Mouse (Mus musculus) bone marrow, adult 2 months (tissue): Measurements from ENCODE around the gene Stoml1. TPM values are rescaled to one million over a fixed set of nuclear protein-coding genes. Genes with fewer than 3 reads are reported as not detected.

Experiments used
- H3K27ac ChIP-seq: fragments of 200-500 bp; 2 replicates; pipeline ENCODE4 v1.5.1; 2012; ENCODE audit warnings: low read depth, mild to moderate bottlenecking, control low read depth, inconsistent platforms, low read length; ENCODE audit not compliant: control insufficient read depth, poor library complexity, insufficient read depth
- H3K4me1 ChIP-seq: fragments of 200-500 bp; 2 replicates; pipeline ENCODE4 v1.6.1; 2011; ENCODE audit warnings: low read length; ENCODE audit not compliant: control insufficient read depth, insufficient read depth
- H3K4me3 ChIP-seq: fragments of 200-500 bp; replicated peaks from 2 replicates; pipeline ENCODE3; 2011; ENCODE audit warnings: mild to moderate bottlenecking, low read depth, low read length, control low read depth; ENCODE audit not compliant: control insufficient read depth
- CTCF ChIP-seq: fragments of 200-500 bp; IDR thresholded peaks from 2 replicates; pipeline ENCODE4 v1.5.1; 2011; ENCODE audit warnings: low read length, control low read depth; ENCODE audit not compliant: control insufficient read depth, insufficient read depth
- POLR2A ChIP-seq: fragments of 200-500 bp; IDR thresholded peaks from 2 replicates; pipeline ENCODE4 v1.6.1; 2011; ENCODE audit warnings: low read depth, mild to moderate bottlenecking, control low read depth, low read length, borderline replicate concordance; ENCODE audit not compliant: control insufficient read depth
- WGBS: fragments of 180-500 bp; shearing (Covaris S2); methylation state at CpG from one replicate; pipeline ENCODE4 v1.1.7; 2018; 5-methylcytosine and 5-hydroxymethylcytosine counted together
- polyA plus RNA-seq: library from polyadenylated mRNA; stranded (reverse); fragments of >200 nt; gene quantifications from 2 replicates; pipeline ENCODE4 v1.2.4, GENCODE M21; 2011; ENCODE audit warnings: low replicate concordance; ENCODE audit not compliant: missing spikeins, insufficient read depth, insufficient read length

The Stoml1 gene
- polyA plus RNA-seq, 1 experiment = 24.5 TPM

GRCm38 (mm10) chr9:58297065-58297464 is 44.1 kb downstream of the Stoml1 start:
- H3K4me3 ChIP-seq = no peak overlapping the region
- H3K4me1 ChIP-seq = no peaks in the 10 kb centered on the region
- H3K27ac ChIP-seq = no peak overlapping the region
- 82% methylated on average over 6 of the region's 6 CpGs for WGBS
- no peak for TF ChIP-seq POLR2A
- TF ChIP-seq CTCF = no peak

DNA sequence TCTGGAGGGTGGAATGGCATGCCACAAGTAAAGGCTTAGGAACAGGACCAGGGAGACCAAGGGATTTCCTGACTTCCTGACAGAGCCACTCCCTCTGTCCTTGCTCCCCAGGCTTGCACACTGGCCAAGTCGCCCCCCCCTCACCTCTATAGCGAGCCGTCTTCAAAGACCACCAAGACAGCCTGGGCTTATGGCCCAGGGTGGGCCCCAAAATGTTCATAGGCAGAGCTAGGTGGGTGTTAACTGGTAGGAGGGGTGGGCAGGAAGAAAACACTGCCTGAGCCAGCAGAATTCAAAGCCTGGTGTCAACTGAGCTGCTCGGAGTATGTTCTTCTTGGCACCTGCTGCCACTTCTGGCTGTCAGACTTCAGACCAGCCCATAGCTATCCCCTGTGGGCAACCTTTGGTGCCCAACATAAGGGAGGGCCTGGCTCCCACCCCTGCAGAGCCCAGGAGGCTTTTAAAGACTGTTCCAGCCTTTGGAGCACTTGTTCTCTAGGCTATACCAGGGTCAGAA is 45.1 kb downstream of the Stoml1 start:
- no peak overlapping the region for H3K4me3 ChIP-seq
- no peak for TF ChIP-seq CTCF
- no peak for TF ChIP-seq POLR2A
- no peaks in the 10 kb centered on the region for H3K4me1 ChIP-seq
- H3K27ac ChIP-seq = no peak overlapping the region
- WGBS = 76% methylated on average over 4 of the region's 4 CpGs

DNA sequence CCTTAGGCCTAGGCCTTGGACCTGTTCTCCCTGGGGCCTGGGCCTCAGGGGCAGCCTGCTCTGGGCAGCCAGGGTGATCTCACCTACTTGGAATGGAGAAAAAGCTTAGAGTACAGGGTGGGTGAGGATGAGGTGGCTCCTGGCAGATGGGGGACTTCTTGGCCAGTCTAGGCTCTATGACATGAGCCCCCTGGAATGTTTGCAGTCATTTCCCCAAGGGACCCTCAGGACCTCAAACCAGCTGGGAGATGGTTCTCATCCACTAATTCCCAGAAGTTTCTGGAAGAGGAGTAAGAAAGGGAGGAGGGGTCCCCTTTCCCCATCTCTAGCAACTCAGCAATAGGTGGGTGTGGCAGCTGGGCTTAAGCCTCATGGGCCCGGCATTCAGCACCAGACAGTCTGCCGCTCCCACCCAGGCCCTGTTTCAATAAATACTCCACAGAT is 46.4 kb downstream of the Stoml1 start:
- WGBS = 90% methylated on average over 2 of the region's 2 CpGs
- Histone ChIP-seq H3K4me1 (no peaks in the 10 kb centered on the region), H3K4me3 (no peak overlapping the region), H3K27ac (no peak overlapping the region)
- no peak for TF ChIP-seq CTCF
- TF ChIP-seq POLR2A = no peak

- WGBS = 65% methylated on average over 5 of the region's 5 CpGs
- no peak overlapping the region for H3K27ac ChIP-seq
- no peak for TF ChIP-seq CTCF
- no peak for TF ChIP-seq POLR2A
Observed at GRCm38 (mm10) chr9:58303115-58303514, 50.2 kb downstream of the Stoml1 start.

GRCm38 (mm10) chr9:58303599-58304271 is 50.8 kb downstream of the Stoml1 start:
- 76% methylated on average over 8 of the region's 8 CpGs for WGBS
- Histone ChIP-seq H3K27ac (no peak overlapping the region), H3K4me3 (no peak overlapping the region), H3K4me1 (no peaks in the 10 kb centered on the region)
- TF ChIP-seq POLR2A (no peak), CTCF (no peak)

More at GRCm38 (mm10) chr9:58303115-58303514, 50.2 kb downstream of the Stoml1 start:
- Histone ChIP-seq H3K4me1 (no peaks in the 10 kb centered on the region), H3K4me3 (no peak overlapping the region)

GRCm38 (mm10) chr9:58305686-58306085 is 52.7 kb downstream of the Stoml1 start:
- no peak for TF ChIP-seq CTCF
- no peak for TF ChIP-seq POLR2A
- 55% methylated on average over 6 of the region's 6 CpGs for WGBS
- H3K4me1 ChIP-seq = no peaks in the 10 kb centered on the region
- H3K27ac ChIP-seq = no peak overlapping the region
- H3K4me3 ChIP-seq = no peak overlapping the region

DNA sequence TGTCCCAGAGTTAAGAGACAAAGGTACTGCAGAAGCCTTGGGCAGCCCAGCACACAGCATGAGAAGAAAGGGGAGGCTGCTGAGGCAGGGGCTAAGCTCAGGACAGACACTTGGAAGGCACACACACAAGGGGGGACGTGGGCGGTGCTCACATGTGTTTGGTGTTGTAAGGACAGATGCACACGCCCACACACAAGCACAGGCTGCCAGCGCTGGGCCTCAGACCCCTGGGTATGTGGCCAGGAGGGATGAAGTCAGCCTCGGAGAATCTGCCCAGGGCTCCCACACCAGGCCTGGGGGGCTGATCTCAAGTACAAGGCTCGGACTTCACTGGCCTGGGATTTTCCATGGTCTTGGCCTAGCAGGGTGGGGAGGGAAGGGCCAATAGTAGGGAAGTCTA is 55.4 kb downstream of the Stoml1 start:
- no peak overlapping the region for H3K27ac ChIP-seq
- 76% methylated on average over 6 of the region's 6 CpGs for WGBS

GRCm38 (mm10) chr9:58310043-58310660 is 57.2 kb downstream of the Stoml1 start:
- TF ChIP-seq CTCF (no peak), POLR2A (no peak)
- H3K4me1 ChIP-seq = no peaks in the 10 kb centered on the region
- no peak overlapping the region for H3K4me3 ChIP-seq
- H3K27ac ChIP-seq = no peak overlapping the region
- WGBS = 81% methylated on average over 14 of the region's 14 CpGs

More for the DNA sequence above, 55.4 kb downstream of the Stoml1 start:
- no peaks in the 10 kb centered on the region for H3K4me1 ChIP-seq
- TF ChIP-seq POLR2A = no peak
- TF ChIP-seq CTCF = no peak
- H3K4me3 ChIP-seq = no peak overlapping the region
